Mouse (Mus musculus): ENCODE results near the gene Pcyt2.
"Not testable (repeated sequence)": the region's sequence is repeated elsewhere in the genome, so short reads cannot be mapped to it uniquely, and the experiment has no call there.

The Pcyt2 gene

GRCm38 (mm10) chr11:120616617-120617294, 980 bp downstream of the Pcyt2 start:
- DNase-seq (ENCODE audit: low spot score in 2 of 2): no peak

GRCm38 (mm10) chr11:120615606-120616203, 2.0 kb downstream of the Pcyt2 start:
- no peak for DNase-seq (ENCODE audit: low spot score in 2 of 2)

GRCm38 (mm10) chr11:120615167-120615566, 2.6 kb downstream of the Pcyt2 start:
- DNase-seq (ENCODE audit: low spot score in 2 of 2): no peak

- no peak for DNase-seq (ENCODE audit: low spot score in 2 of 2)
Observed at GRCm38 (mm10) chr11:120613976-120614375, 3.8 kb downstream of the Pcyt2 start.

- DNase-seq (ENCODE audit: low spot score in 2 of 2): no peak
Observed at GRCm38 (mm10) chr11:120613481-120613972, 4.2 kb downstream of the Pcyt2 start.

GRCm38 (mm10) chr11:120612763-120613162, 5.0 kb downstream of the Pcyt2 start:
- DNase-seq (ENCODE audit: low spot score in 2 of 2): peak in 1 of 2 experiments; percentile 68

- no peak for DNase-seq (ENCODE audit: low spot score in 2 of 2)
Observed at GRCm38 (mm10) chr11:120610477-120611046, 7.2 kb downstream of the Pcyt2 start.

GRCm38 (mm10) chr11:120609250-120609649, 8.5 kb downstream of the Pcyt2 start:
- no peak for DNase-seq (ENCODE audit: low spot score in 2 of 2)

GRCm38 (mm10) chr11:120608241-120609034, 9.3 kb downstream of the Pcyt2 start, which contains the start of gene Npb:
Gene Npb (plus strand): TSS chr11:120608477.
- DNase-seq (ENCODE audit: low spot score in 2 of 2): no peak

GRCm38 (mm10) chr11:120606764-120607163, 11.0 kb downstream of the Pcyt2 start:
- no peak for DNase-seq (ENCODE audit: low spot score in 2 of 2)

GRCm38 (mm10) chr11:120605667-120606066, 12.1 kb downstream of the Pcyt2 start:
- no peak for DNase-seq (ENCODE audit: low spot score in 2 of 2)

GRCm38 (mm10) chr11:120603545-120603944, 14.2 kb downstream of the Pcyt2 start:
- no peak for DNase-seq (ENCODE audit: low spot score in 2 of 2)

GRCm38 (mm10) chr11:120600716-120601115, 17.0 kb downstream of the Pcyt2 start:
- DNase-seq (ENCODE audit: low spot score in 2 of 2): no peak

GRCm38 (mm10) chr11:120598990-120599549, 18.7 kb downstream of the Pcyt2 start:
- no peak for DNase-seq (ENCODE audit: low spot score in 2 of 2)

- peak; percentile 92 to 93 for DNase-seq (ENCODE audit: low spot score in 2 of 2)
Observed at GRCm38 (mm10) chr11:120598283-120598989, 19.3 kb downstream of the Pcyt2 start, which contains the start of the genes Alyref and Anapc11. Gene Alyref (minus strand): TSS chr11:120598365. Gene Anapc11 (plus strand): TSS chr11:120598421.

GRCm38 (mm10) chr11:120597240-120598235, 20.2 kb downstream of the Pcyt2 start:
- DNase-seq (ENCODE audit: low spot score in 2 of 2): no peak

- DNase-seq (ENCODE audit: low spot score in 2 of 2): no peak
Observed at GRCm38 (mm10) chr11:120588531-120588930, 29.2 kb downstream of the Pcyt2 start.

- DNase-seq (ENCODE audit: low spot score in 2 of 2): no peak
Observed at GRCm38 (mm10) chr11:120583937-120584336, 33.8 kb downstream of the Pcyt2 start.

GRCm38 (mm10) chr11:120582982-120583293, 34.8 kb downstream of the Pcyt2 start:
- not testable (repeated sequence) for DNase-seq (ENCODE audit: low spot score in 2 of 2)

Measured in urinary bladder, postnatal 36 days (tissue).